Mouse (Mus musculus) layer of hippocampus, adult 2 months (tissue): ENCODE data around the gene Cpne6. TPM values are rescaled to one million over a fixed set of nuclear protein-coding genes. Genes with fewer than 3 reads are reported as not detected.

Experiments
- DNase-seq, 2 experiments: peaks; one replicate each; pipeline ENCODE4 v3.0.0; 2022; ENCODE audit warnings: low spot score in 2 of 2
- H3K27ac ChIP-seq: fragments of 200-600 bp; 2 replicates; pipeline ENCODE4 v1.8.1; 2022
- H3K4me3 ChIP-seq: fragments of 200-600 bp; 2 replicates; pipeline ENCODE4 v1.8.1; 2022; ENCODE audit warnings: mild to moderate bottlenecking
- CTCF ChIP-seq: fragments of 200-600 bp; conservative IDR thresholded peaks from 2 replicates; pipeline ENCODE4 v1.8.1; 2022; ENCODE audit warnings: antibody characterized with exemption, mild to moderate bottlenecking, moderate library complexity
- long read RNA-seq, 2 experiments: library from polyadenylated mRNA; stranded (forward); transcript quantifications; one replicate each; pipeline ENCODE4 v2.0.0; 2021; ENCODE audit warnings: borderline mapping rate in 2 of 2
- total RNA-seq, 2 experiments: library from RNA; stranded (reverse); gene quantifications; 2 replicates each; pipeline ENCODE4 v1.2.3; 2021

Gene Cpne6
- total RNA-seq = 100 to 1,000 TPM; 723 to 730 TPM
- long read RNA-seq, experiment 1, transcript Cpne6-202 (17 exons, 2,004 nt) = minor isoform, 12 of 1,576 reads
- long read RNA-seq, experiment 1, transcript Cpne6-205 (15 exons, 2,657 nt) = minor isoform, 16 of 1,576 reads
- long read RNA-seq, experiment 1, transcript Cpne6-201 (17 exons, 2,201 nt) = major isoform, 360 of 1,576 reads
- long read RNA-seq, experiment 1, transcript Cpne6-203 (17 exons, 2,178 nt) = minor isoform, 9 of 1,576 reads
- long read RNA-seq, experiment 1, partial matches to known transcripts = 260 of 1,576 reads
- long read RNA-seq, experiment 1, other reads (novel, unspliced or antisense) = 917 of 1,576 reads
- long read RNA-seq, experiment 2, transcript Cpne6-201 (17 exons, 2,201 nt) = major isoform, 476 of 1,997 reads
- long read RNA-seq, experiment 2, transcript Cpne6-202 (17 exons, 2,004 nt) = minor isoform, 13 of 1,997 reads
- long read RNA-seq, experiment 2, transcript Cpne6-205 (15 exons, 2,657 nt) = minor isoform, 16 of 1,997 reads
- long read RNA-seq, experiment 2, transcript Cpne6-203 (17 exons, 2,178 nt) = minor isoform, 18 of 1,997 reads
- long read RNA-seq, experiment 2, partial matches to known transcripts = 265 of 1,997 reads
- long read RNA-seq, experiment 2, other reads (novel, unspliced or antisense) = 1,204 of 1,997 reads

DNA sequence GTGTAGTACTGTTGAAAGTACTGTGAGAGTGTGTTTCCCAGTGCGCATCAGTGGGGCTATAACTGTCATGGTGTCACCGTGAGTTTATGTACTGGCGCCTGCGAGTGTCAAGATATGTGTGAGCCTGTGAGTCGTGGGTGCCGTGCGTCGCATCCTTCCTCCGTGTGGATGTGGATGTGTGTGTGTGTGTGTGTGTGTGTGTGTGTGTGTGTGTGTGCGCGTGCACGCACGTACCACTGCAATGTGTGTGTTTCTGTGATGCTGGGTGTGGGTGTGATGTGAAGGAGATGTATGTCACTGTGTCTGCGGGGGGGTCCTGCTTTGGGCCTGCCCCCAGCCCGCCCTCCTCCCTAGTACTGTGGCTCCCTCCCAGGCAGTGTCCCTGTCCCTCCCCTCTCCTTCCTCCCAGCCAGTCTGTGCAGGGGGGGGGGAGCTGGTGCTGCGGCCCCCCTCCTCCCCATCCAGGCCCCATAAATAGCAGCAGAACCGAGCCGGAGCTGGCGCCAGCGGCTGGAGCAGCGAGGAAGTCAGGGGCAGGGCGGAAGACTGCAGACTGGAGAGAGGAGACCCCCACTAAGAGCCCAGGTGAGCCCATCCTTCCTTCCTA, at the start of gene Cpne6:
Cpne6 (plus strand) TSS at position 321 of the 607 bp plus-strand sequence.
- DNase-seq = peak; percentile 68 to 77
- Histone ChIP-seq H3K27ac (peak within 1 kb of the TSS; percentile 100), H3K4me3 (peak within 1 kb of the TSS; percentile 78)
- TF ChIP-seq CTCF = no peak

DNA sequence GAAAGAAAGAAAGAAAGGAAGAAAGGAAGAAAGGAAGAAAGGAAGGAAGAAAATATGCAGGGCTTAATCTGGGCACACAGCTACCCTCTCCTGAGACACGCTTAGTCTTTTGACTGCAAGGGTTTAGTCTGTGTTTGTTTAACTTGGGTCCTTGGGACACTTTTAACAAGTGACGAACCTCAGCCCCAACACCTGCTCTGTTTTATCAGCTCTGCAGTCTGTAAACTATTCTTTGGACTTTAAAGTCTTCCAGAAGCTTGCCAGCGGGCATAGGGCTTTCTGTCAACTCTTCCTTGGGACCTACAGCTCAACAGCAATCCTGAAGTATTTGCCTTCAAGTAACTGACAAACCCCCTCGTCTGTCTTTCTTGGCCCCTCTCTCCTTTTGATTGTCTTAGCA, 48.5 kb upstream of the Cpne6 start:
- DNase-seq = no peak
- H3K4me3 ChIP-seq = no peak overlapping the region
- no peak for TF ChIP-seq CTCF
- H3K27ac ChIP-seq = no peak overlapping the region

DNA sequence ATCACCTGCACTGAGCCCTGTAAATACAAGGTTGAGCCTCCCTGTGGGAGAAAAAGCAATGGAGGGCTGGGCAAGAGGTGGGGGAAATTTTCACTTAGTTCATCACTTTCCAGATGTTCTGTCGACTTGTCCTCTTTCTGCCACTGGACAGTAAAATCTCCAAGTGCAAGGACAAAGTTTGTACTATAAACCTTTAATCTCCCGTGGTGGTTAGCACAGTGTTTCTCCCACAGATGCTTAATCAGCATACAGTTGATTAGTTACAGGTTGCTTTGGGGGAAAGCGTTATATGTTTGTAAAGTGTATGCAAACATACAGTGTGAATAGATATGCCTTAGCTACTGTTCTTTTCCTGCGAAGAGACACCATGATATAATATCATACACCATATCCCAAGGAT, 43.8 kb upstream of the Cpne6 start:
- no peak for TF ChIP-seq CTCF
- no peak overlapping the region for H3K27ac ChIP-seq
- H3K4me3 ChIP-seq = no peak overlapping the region
- no peak for DNase-seq

DNA sequence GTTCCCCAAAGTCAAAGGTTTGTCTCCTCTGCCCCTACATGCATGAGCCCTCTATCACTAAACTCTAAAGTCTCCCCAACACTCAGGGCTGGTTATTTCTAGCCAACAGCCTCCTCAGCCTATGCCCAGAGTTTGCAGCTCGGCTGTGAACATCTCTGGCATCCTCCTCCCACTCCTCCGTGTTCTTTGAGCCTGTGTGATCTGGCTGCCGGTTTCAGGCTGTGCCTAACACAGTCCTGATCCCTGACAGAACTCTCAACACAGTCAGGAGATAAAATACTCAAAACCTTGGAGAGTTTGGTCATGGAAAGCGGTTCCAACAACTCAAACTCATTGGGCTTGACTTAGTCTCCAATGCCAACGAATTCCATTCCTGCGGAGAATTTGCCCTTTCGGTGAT, 43.1 kb upstream of the Cpne6 start:
- H3K4me3 ChIP-seq = no peak overlapping the region
- no peak for TF ChIP-seq CTCF

DNA sequence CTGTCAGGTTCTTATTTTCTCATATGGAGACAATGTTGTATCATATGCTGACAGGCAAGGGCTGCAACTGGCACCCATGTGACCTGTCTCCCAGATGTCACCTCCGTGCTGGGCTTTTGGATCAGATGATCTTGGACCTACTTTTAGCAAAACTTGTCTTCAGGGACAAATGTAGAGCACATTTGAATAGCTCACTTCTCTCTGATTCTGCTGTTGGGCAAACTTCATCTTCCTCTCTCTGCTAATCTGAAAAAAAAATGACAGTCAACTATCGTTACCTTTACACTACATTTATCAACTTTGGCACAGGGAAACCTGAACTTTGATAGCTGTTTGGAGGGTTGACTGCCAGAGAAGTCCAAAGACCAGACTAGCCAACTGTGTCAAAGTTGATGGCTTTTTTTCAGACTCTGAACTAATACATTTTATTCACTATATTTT, 41.9 kb upstream of the Cpne6 start:
- DNase-seq = no peak
- Histone ChIP-seq H3K4me3 (no peak overlapping the region), H3K27ac (no peak overlapping the region)
- TF ChIP-seq CTCF = no peak

More for the DNA sequence above, 43.1 kb upstream of the Cpne6 start:
- H3K27ac ChIP-seq = no peak overlapping the region
- DNase-seq = no peak

DNA sequence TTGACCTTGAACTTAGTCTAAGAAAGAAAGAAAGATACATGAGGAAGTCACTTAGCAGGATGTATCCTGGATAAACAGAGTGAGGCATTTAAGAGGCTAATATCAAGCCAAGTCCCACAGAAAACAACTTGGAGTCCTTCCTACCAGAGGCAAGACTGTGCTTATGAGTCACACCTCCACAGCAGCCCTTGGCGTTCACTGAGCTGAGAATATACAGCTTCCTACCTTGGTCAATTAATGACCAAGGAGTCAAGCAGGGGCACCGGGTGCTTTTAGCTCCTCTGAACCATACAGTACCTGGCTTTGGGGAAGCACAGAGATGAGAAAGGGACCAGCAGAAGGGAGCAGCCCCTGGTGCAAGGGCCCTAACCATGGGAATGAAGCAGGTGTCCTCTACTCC, 41.2 kb upstream of the Cpne6 start:
- H3K27ac ChIP-seq = no peak overlapping the region

DNA sequence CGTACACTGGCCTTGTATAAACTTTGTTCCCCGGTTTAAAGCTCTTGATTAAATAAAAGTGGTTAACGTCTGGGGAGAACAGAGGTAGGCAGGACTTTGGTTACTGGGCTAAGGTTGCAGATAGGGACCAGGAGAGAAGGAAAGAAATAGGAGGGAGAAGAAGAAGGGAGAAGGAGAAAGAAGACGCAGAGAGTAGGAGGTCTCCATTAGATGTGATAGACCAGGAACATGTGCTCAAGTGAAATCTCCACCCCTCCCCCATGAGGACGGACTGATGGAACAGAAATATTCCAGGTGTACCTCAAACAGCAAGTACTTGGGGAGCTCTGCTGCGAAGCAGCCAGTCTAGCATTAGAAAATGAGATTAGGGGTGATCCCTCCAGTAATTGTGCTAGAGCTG, 40.4 kb upstream of the Cpne6 start:
- Histone ChIP-seq H3K27ac (no peak overlapping the region), H3K4me3 (no peak overlapping the region)
- no peak for TF ChIP-seq CTCF
- DNase-seq = no peak

More for the DNA sequence above, 41.2 kb upstream of the Cpne6 start:
- no peak for DNase-seq
- TF ChIP-seq CTCF = no peak
- H3K4me3 ChIP-seq = no peak overlapping the region

DNA sequence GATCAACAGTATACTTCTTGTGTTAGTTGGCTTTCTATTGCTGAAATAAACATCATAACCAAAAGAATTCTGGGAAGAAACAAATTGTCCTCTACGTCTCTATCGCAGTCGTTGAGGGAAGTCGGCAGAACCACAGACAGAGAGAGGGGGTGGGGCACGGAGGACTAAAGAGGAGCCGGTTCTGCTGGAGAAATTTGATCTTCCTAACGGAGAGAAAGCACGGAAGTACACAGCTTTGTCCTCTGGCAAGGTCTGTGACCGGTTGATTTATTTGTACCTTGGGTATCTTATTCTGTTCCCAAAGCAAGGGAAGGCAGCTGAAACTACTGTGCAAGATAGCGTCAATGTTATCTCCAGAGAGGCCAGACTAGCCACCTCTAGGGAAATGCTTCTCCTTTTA, 39.4 kb upstream of the Cpne6 start:
- no peak for DNase-seq
- TF ChIP-seq CTCF = no peak
- no peak overlapping the region for H3K4me3 ChIP-seq
- no peak overlapping the region for H3K27ac ChIP-seq

DNA sequence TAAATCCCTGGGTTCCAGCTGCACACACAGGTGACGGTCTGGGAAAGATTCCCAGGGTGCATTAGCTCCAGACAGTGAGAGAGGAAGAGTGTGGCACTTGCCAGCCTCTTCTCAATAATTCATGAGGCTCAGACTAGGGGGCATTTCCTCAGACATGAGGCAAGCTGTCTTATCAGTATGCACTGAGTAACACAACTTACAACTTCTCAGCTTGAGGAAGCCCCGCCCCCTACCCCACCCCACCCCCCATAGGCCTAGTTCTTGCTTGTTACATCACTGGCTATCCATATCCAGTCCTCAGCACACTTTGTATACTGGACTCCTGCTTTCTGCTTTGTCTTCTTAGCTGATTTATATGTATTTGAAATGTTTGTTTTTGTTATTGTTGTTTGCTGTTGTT, 34.6 kb upstream of the Cpne6 start:
- DNase-seq = no peak
- no peak for TF ChIP-seq CTCF
- H3K27ac ChIP-seq = no peak overlapping the region
- H3K4me3 ChIP-seq = no peak overlapping the region

DNA sequence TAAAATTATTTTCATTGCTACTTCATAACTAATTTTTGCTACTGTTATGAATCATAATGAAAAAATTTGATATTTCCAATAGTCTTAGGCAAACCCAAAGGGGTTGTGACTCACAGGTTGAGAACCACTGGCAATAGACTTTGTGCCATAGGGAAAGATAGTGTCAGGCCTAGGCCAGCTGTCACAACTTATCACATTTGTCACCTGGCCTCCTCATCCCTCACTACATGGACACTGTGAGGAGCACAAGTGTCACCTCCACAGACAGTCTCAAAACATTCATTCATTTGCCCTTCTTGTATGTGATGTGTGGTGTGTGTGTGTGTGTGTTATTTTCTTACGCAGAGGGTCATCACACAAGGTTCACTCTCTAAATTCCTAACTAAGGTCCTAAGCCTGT, 32.8 kb upstream of the Cpne6 start:
- TF ChIP-seq CTCF = no peak
- no peak overlapping the region for H3K4me3 ChIP-seq
- no peak overlapping the region for H3K27ac ChIP-seq
- no peak for DNase-seq

DNA sequence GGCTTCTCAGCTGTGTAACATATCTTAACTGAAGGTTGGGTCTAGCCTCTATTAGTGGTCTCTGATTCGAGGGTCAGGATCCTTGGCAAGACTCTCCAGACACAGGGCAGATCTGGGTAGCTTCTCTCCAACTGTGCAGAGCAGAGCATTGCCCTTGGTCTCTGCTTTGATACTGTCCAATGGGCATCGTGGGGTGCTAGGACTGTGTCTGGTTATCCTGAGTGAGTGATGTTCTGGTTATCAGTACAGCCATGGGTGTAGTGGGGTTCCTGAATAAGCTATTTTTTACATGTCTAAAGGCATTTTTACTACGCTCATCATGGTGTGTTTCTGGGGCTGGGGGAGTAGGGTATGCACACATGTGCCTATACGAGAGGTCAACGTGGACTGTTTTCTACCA, 32.4 kb upstream of the Cpne6 start:
- no peak overlapping the region for H3K27ac ChIP-seq
- DNase-seq = no peak
- no peak for TF ChIP-seq CTCF
- H3K4me3 ChIP-seq = no peak overlapping the region

DNA sequence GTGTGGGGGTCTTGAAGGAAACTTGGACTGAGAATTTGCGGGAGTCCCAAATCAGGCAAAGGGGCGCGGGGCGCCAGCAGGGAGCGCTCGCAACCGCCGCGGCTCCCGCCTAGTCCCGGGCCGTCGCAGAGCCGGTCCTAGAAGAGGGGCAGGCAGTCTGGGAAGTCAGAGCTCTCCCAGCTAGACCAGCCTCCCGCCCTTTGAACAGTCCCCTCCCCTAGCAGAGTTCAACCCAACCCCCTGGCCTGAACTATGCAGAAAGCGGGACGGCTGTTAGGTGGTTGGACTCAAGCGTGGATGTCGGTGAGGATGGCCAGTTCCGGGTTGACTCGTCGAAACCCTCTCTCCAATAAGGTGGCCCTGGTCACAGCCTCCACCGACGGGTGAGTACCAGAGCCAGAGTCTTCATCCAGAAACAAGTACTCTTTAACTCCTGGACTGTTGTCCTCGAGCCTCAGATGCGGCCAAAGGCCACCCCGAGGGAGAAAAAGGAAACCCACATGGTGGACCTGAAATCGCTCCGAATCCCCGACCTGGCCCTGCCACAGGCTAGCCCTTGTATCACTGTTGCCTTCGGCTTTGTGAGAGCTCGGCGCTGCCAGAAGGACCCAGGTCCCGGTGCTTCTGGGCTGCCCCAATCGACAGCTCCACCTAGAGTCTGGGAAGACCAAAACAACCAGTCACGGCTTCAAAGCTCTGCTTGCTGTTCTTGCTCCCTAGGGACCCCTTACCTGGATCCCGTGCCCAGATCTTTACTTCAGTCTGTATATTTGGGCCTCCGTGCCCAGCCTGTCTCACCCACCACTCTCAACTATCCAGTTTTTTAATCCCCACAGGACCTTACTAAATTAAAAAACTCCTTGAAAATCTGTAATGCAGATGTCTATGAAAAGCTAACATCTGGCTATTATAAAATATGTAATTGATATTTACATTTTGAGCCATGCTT, 31.3 kb upstream of the Cpne6 start, which contains the start of gene Dhrs4:
Dhrs4 (plus strand) TSS at position 108 of the 949 bp plus-strand sequence.
- H3K27ac ChIP-seq = peak within 1 kb of the TSS; percentile 95
- DNase-seq = peak; percentile 74 to 79
- H3K4me3 ChIP-seq = peak within 1 kb of the TSS; percentile 64
- peak; percentile 81 for TF ChIP-seq CTCF
